Mouse (Mus musculus): Measurements from ENCODE around the gene Olfr1493-ps1.

Olfr1493-ps1 gene

GRCm38 (mm10) chr19:13722978-13723377, at the start of gene Olfr1493-ps1:
TSS of gene Olfr1493-ps1 (plus strand) at chr19:13723278.
- no peak for DNase-seq

- no peak for DNase-seq
Observed at GRCm38 (mm10) chr19:13696968-13697367, 26.1 kb upstream of the Olfr1493-ps1 start, which contains the start of gene Olfr1491. TSS of gene Olfr1491 (plus strand) at chr19:13697268.

DNA sequence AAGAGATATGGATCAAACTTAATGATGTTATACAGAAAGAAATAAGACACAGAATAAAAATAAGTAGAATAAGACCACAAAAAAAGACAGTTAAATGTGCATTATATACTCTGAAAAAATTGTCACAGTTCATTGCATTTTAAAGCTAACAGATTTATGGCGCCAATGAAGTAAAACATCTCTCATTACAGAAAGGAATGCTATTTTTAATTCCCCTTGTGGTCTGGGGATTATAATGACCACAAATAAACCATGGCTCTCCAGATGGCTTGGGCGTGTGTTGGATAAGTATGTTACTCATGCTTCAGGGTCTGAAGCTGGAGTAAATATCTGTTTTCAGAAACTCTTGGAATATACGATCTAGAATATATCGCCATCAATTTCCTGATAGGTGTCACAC, 16.4 kb downstream of the Olfr1493-ps1 start, which contains the start of gene Olfr1494:
Gene Olfr1494, plus strand, starts transcription at position 301 of the 400 bp plus-strand sequence.
- no peak for DNase-seq

- no peak for DNase-seq
Observed at GRCm38 (mm10) chr19:13749366-13749765, 26.3 kb downstream of the Olfr1493-ps1 start.

- DNase-seq, result no peak
Observed at GRCm38 (mm10) chr19:13764306-13764705, 41.2 kb downstream of the Olfr1493-ps1 start, which contains the start of gene Olfr1495. TSS of gene Olfr1495 (plus strand) at chr19:13764606.

- no peak for DNase-seq
Observed at GRCm38 (mm10) chr19:13768565-13769276, 45.6 kb downstream of the Olfr1493-ps1 start.

DNA sequence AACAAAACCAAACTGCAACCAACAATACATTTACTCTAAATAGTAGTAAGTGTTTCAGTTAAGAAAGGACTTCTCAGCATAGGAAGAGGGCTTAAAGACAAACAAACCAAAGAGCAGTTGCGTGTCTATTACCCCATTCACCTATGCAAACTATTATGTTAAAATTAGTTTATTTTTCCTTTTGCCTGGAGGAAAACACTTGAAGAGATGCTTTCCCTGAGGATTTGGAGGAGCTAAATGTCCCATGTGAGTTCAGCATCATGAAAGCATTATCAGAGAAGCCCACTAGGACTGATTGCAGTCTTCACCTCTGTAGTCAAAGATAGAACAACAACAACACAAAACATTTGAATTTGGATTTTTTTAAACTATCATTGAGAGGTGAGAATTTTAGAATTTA, 54.5 kb downstream of the Olfr1493-ps1 start, which contains the start of gene Olfr1496:
Gene Olfr1496, plus strand, starts transcription at position 301 of the 400 bp plus-strand sequence.
- no peak for DNase-seq
